Mouse (Mus musculus): Measurements from ENCODE around the gene Prph2. TPM values are rescaled to one million over a fixed set of nuclear protein-coding genes. Genes with fewer than 3 reads are reported as not detected.

The Prph2 gene
- polyA plus RNA-seq, 1 experiment, result 0.01 TPM

GRCm38 (mm10) chr17:46915129-46915528 lies 4.9 kb downstream of the Prph2 start:
- H3ac ChIP-seq (ENCODE audit: control insufficient read depth, insufficient read length, low read depth), result no peak overlapping the region
- H3K4me3 ChIP-seq (ENCODE audit: insufficient read depth, poor library complexity, severe bottlenecking), result no peak overlapping the region
- no peaks in the 10 kb centered on the region for H3K79me2 ChIP-seq (ENCODE audit: control insufficient read depth, insufficient read depth)
- no peaks in the 10 kb centered on the region for H3K79me3 ChIP-seq (ENCODE audit: low read depth)
- no peaks in the 10 kb centered on the region for H3K36me3 ChIP-seq (ENCODE audit: control insufficient read depth, insufficient read depth)
- no peaks in the 10 kb centered on the region for H3K27me3 ChIP-seq (ENCODE audit: control insufficient read depth, insufficient read depth, insufficient read length)
- TF ChIP-seq MAX (IDR thresholded peaks at IDR 0.05), result no peak
- no peak for TF ChIP-seq MYOG (IDR thresholded peaks at IDR 0.05; ENCODE audit: control insufficient read depth, extremely low read depth, insufficient read length)
- TF ChIP-seq CTCF (IDR thresholded peaks at IDR 0.05; ENCODE audit: control insufficient read depth, insufficient read depth, insufficient read length), result no peak
- TF ChIP-seq USF1 (IDR thresholded peaks at IDR 0.05; ENCODE audit: low read depth), result no peak

GRCm38 (mm10) chr17:46918951-46919350 lies 8.7 kb downstream of the Prph2 start:
- TF ChIP-seq MYOD1 (IDR thresholded peaks at IDR 0.05; ENCODE audit: control insufficient read depth, insufficient read length, low read depth) (no peak), CEBPB (IDR thresholded peaks at IDR 0.05; ENCODE audit: low read depth) (no peak), USF1 (IDR thresholded peaks at IDR 0.05; ENCODE audit: low read depth) (no peak), MYOG (IDR thresholded peaks at IDR 0.05; ENCODE audit: control insufficient read depth, extremely low read depth, insufficient read length) (no peak), FOSL1 (IDR thresholded peaks at IDR 0.05; ENCODE audit: insufficient read depth, low read length, poor library complexity, severe bottlenecking) (no peak), CTCF (IDR thresholded peaks at IDR 0.05; ENCODE audit: control insufficient read depth, insufficient read depth, insufficient read length) (no peak), MAX (IDR thresholded peaks at IDR 0.05) (no peak)
- Histone ChIP-seq H3K36me3 (ENCODE audit: control insufficient read depth, insufficient read depth) (no peaks in the 10 kb centered on the region), H3K27me3 (ENCODE audit: control insufficient read depth, insufficient read depth, insufficient read length) (no peaks in the 10 kb centered on the region), H3K79me3 (ENCODE audit: low read depth) (no peaks in the 10 kb centered on the region), H3K4me3 (ENCODE audit: insufficient read depth, poor library complexity, severe bottlenecking) (no peak overlapping the region), H3ac (ENCODE audit: control insufficient read depth, insufficient read length, low read depth) (no peak overlapping the region), H3K79me2 (ENCODE audit: control insufficient read depth, insufficient read depth) (no peaks in the 10 kb centered on the region)

GRCm38 (mm10) chr17:46920855-46921254 lies 10.6 kb downstream of the Prph2 start:
- TF ChIP-seq CTCF (IDR thresholded peaks at IDR 0.05; ENCODE audit: control insufficient read depth, insufficient read depth, insufficient read length) (no peak), MYOG (IDR thresholded peaks at IDR 0.05; ENCODE audit: control insufficient read depth, extremely low read depth, insufficient read length) (no peak), FOSL1 (IDR thresholded peaks at IDR 0.05; ENCODE audit: insufficient read depth, low read length, poor library complexity, severe bottlenecking) (no peak), MAX (IDR thresholded peaks at IDR 0.05) (no peak), USF1 (IDR thresholded peaks at IDR 0.05; ENCODE audit: low read depth) (no peak), MYOD1 (IDR thresholded peaks at IDR 0.05; ENCODE audit: control insufficient read depth, insufficient read length, low read depth) (no peak), CEBPB (IDR thresholded peaks at IDR 0.05; ENCODE audit: low read depth) (no peak)
- Histone ChIP-seq H3K36me3 (ENCODE audit: control insufficient read depth, insufficient read depth) (no peaks in the 10 kb centered on the region), H3ac (ENCODE audit: control insufficient read depth, insufficient read length, low read depth) (no peak overlapping the region), H3K79me3 (ENCODE audit: low read depth) (no peaks in the 10 kb centered on the region), H3K79me2 (ENCODE audit: control insufficient read depth, insufficient read depth) (no peaks in the 10 kb centered on the region), H3K4me3 (ENCODE audit: insufficient read depth, poor library complexity, severe bottlenecking) (no peak overlapping the region), H3K27me3 (ENCODE audit: control insufficient read depth, insufficient read depth, insufficient read length) (no peaks in the 10 kb centered on the region)

- H3ac ChIP-seq (ENCODE audit: control insufficient read depth, insufficient read length, low read depth), result no peak overlapping the region
- TF ChIP-seq FOSL1 (IDR thresholded peaks at IDR 0.05; ENCODE audit: insufficient read depth, low read length, poor library complexity, severe bottlenecking) (no peak), MAX (IDR thresholded peaks at IDR 0.05) (no peak), MYOG (IDR thresholded peaks at IDR 0.05; ENCODE audit: control insufficient read depth, extremely low read depth, insufficient read length) (no peak)
- peaks cover 21% of the 10 kb centered on the region for H3K36me3 ChIP-seq (ENCODE audit: control insufficient read depth, insufficient read depth)
- H3K79me3 ChIP-seq (ENCODE audit: low read depth), result no peaks in the 10 kb centered on the region
- no peak overlapping the region for H3K4me3 ChIP-seq (ENCODE audit: insufficient read depth, poor library complexity, severe bottlenecking)
- H3K79me2 ChIP-seq (ENCODE audit: control insufficient read depth, insufficient read depth), result no peaks in the 10 kb centered on the region
- no peaks in the 10 kb centered on the region for H3K27me3 ChIP-seq (ENCODE audit: control insufficient read depth, insufficient read depth, insufficient read length)
These were observed 15.9 kb downstream of the Prph2 start for GRCm38 (mm10) chr17:46926192-46926591.

- Histone ChIP-seq H3ac (ENCODE audit: control insufficient read depth, insufficient read length, low read depth) (no peak overlapping the region), H3K79me2 (ENCODE audit: control insufficient read depth, insufficient read depth) (no peaks in the 10 kb centered on the region), H3K79me3 (ENCODE audit: low read depth) (no peaks in the 10 kb centered on the region), H3K27me3 (ENCODE audit: control insufficient read depth, insufficient read depth, insufficient read length) (no peaks in the 10 kb centered on the region), H3K36me3 (ENCODE audit: control insufficient read depth, insufficient read depth) (peaks cover 28% of the 10 kb centered on the region), H3K4me3 (ENCODE audit: insufficient read depth, poor library complexity, severe bottlenecking) (no peak overlapping the region)
- TF ChIP-seq CTCF (IDR thresholded peaks at IDR 0.05; ENCODE audit: control insufficient read depth, insufficient read depth, insufficient read length) (no peak), USF1 (IDR thresholded peaks at IDR 0.05; ENCODE audit: low read depth) (no peak), MYOG (IDR thresholded peaks at IDR 0.05; ENCODE audit: control insufficient read depth, extremely low read depth, insufficient read length) (no peak), FOSL1 (IDR thresholded peaks at IDR 0.05; ENCODE audit: insufficient read depth, low read length, poor library complexity, severe bottlenecking) (no peak), MAX (IDR thresholded peaks at IDR 0.05) (no peak), MYOD1 (IDR thresholded peaks at IDR 0.05; ENCODE audit: control insufficient read depth, insufficient read length, low read depth) (no peak)
These were observed 16.7 kb downstream of the Prph2 start for GRCm38 (mm10) chr17:46926941-46927340.

- Histone ChIP-seq H3K27me3 (ENCODE audit: control insufficient read depth, insufficient read depth, insufficient read length) (no peaks in the 10 kb centered on the region), H3K79me2 (ENCODE audit: control insufficient read depth, insufficient read depth) (no peaks in the 10 kb centered on the region), H3K4me3 (ENCODE audit: insufficient read depth, poor library complexity, severe bottlenecking) (no peak overlapping the region), H3ac (ENCODE audit: control insufficient read depth, insufficient read length, low read depth) (no peak overlapping the region), H3K36me3 (ENCODE audit: control insufficient read depth, insufficient read depth) (peaks cover 36% of the 10 kb centered on the region), H3K79me3 (ENCODE audit: low read depth) (no peaks in the 10 kb centered on the region)
- TF ChIP-seq CTCF (IDR thresholded peaks at IDR 0.05; ENCODE audit: control insufficient read depth, insufficient read depth, insufficient read length), result no peak
- no peak for TF ChIP-seq CEBPB (IDR thresholded peaks at IDR 0.05; ENCODE audit: low read depth)
- no peak for TF ChIP-seq FOSL1 (IDR thresholded peaks at IDR 0.05; ENCODE audit: insufficient read depth, low read length, poor library complexity, severe bottlenecking)
- TF ChIP-seq USF1 (IDR thresholded peaks at IDR 0.05; ENCODE audit: low read depth), result no peak
- no peak for TF ChIP-seq MAX (IDR thresholded peaks at IDR 0.05)
- TF ChIP-seq MYOD1 (IDR thresholded peaks at IDR 0.05; ENCODE audit: control insufficient read depth, insufficient read length, low read depth), result no peak
- no peak for TF ChIP-seq MYOG (IDR thresholded peaks at IDR 0.05; ENCODE audit: control insufficient read depth, extremely low read depth, insufficient read length)
These were observed 17.5 kb downstream of the Prph2 start for GRCm38 (mm10) chr17:46927781-46928180.
